Mouse (Mus musculus) embryonic facial prominence, embryonic 14.5 days (tissue): ENCODE measurements around the gene 2410004P03Rik. TPM values are rescaled to one million over a fixed set of nuclear protein-coding genes. Genes with fewer than 3 reads are reported as not detected.

Experiments
- ATAC-seq: fragments of 200-750 bp; cut with Nextera tagmentation; 2 replicates; pipeline ENCODE4 v1.8.0; 2017; ENCODE audit warnings: low read depth, moderate number of reproducible peaks, moderate TSS enrichment
- DNase-seq: peaks from one replicate; pipeline ENCODE4 v3.0.0-alpha.2; 2015; ENCODE audit warnings: low spot score
- H3K27ac ChIP-seq: fragments of 300-500 bp; sonication (generic); replicated peaks from 2 replicates; pipeline ENCODE4 v1.5.1; 2014; ENCODE audit warnings: low read depth, mild to moderate bottlenecking, low read length, moderate library complexity
- H3K27me3 ChIP-seq: fragments of 300-500 bp; sonication (generic); replicated peaks from 2 replicates; pipeline ENCODE4 v1.6.1; 2014; ENCODE audit warnings: low read length; ENCODE audit not compliant: control insufficient read depth, insufficient read depth
- H3K36me3 ChIP-seq: fragments of 300-500 bp; sonication (generic); 2 replicates; pipeline ENCODE4 v1.6.1; 2014; ENCODE audit warnings: low read length, mixed read lengths; ENCODE audit not compliant: control insufficient read depth, insufficient read depth
- H3K4me1 ChIP-seq: fragments of 300-500 bp; sonication (generic); 2 replicates; pipeline ENCODE4 v1.6.1; 2014; ENCODE audit warnings: antibody characterized with exemption, low read length; ENCODE audit not compliant: control insufficient read depth, insufficient read depth
- H3K4me2 ChIP-seq: fragments of 300-500 bp; sonication (generic); 2 replicates; pipeline ENCODE4 v1.6.1; 2014; ENCODE audit warnings: low read depth, mild to moderate bottlenecking, low read length, moderate library complexity, mixed read lengths
- H3K4me3 ChIP-seq: fragments of 300-500 bp; sonication (generic); 2 replicates; pipeline ENCODE4 v1.5.1; 2014; ENCODE audit warnings: low read depth, mild to moderate bottlenecking, low read length
- H3K9ac ChIP-seq: fragments of 300-500 bp; sonication (generic); 2 replicates; pipeline ENCODE4 v1.6.1; 2014; ENCODE audit warnings: low read depth, mild to moderate bottlenecking, low read length, moderate library complexity, mixed read lengths
- H3K9me3 ChIP-seq: fragments of 300-500 bp; sonication (generic); 2 replicates; pipeline ENCODE4 v1.6.1; 2016; ENCODE audit warnings: low read length; ENCODE audit not compliant: control insufficient read depth
- WGBS: fragments of 180-500 bp; shearing (Covaris S2); extraction: QIAGEN DNeasy Blood & Tissue Kit; methylation state at CpG from one replicate; pipeline ENCODE4 v1.1.7; 2014; 5-methylcytosine and 5-hydroxymethylcytosine counted together
- polyA plus RNA-seq: library from polyadenylated mRNA; unstranded; fragments of >200 nt; fragmentation: Nextera tagmentation; extraction: Ambion mirVana; gene quantifications from 2 replicates; pipeline ENCODE4 v1.2.1, GENCODE M21; 2014

Gene 2410004P03Rik
- polyA plus RNA-seq, 1 experiment from 2014 or later = 3.8 TPM

DNA sequence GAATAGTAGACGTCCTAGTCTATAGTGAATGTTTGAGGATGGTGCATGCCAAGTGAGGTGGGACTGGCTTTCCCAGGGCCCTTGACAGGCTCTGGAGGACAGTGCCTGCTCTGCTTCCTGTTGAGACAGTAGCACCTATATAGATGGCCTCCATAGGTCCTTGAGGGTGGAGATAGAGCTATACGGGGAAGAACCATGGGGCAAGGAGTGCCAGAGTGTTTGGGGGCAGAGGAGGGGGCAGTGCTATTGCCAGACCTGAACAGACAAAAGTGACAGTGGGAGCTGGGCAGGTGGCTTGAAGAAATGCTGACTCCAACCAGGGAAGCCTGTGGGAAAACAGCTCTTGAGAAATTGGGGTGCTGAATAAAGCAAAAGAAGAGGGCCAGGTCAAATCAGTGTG is 17.2 kb downstream of the 2410004P03Rik start:
- Histone ChIP-seq H3K4me1 (peaks cover 7% of the 10 kb centered on the region), H3K27ac (no peak overlapping the region), H3K4me2 (no peak overlapping the region), H3K9me3 (no peaks in the 10 kb centered on the region), H3K4me3 (no peak overlapping the region), H3K27me3 (no peaks in the 10 kb centered on the region), H3K36me3 (peaks cover 16% of the 10 kb centered on the region; the same call in 1 of the 2 replicates), H3K9ac (no peak overlapping the region)
- 86% methylated on average over 2 of the region's 2 CpGs for WGBS
- no peak for DNase-seq
- no peak for ATAC-seq

- H3K4me2 ChIP-seq = no peak overlapping the region
- H3K4me1 ChIP-seq = no peaks in the 10 kb centered on the region
- peaks cover 16% of the 10 kb centered on the region; the same call in 1 of the 2 replicates for H3K36me3 ChIP-seq
- no peak overlapping the region for H3K27ac ChIP-seq
- no peak overlapping the region for H3K9ac ChIP-seq
- ATAC-seq (no peak), DNase-seq (no peak)
- WGBS = 86% methylated on average over 2 of the region's 2 CpGs
- no peak overlapping the region for H3K4me3 ChIP-seq
- no peaks in the 10 kb centered on the region for H3K9me3 ChIP-seq
- no peaks in the 10 kb centered on the region for H3K27me3 ChIP-seq
These were observed 19.2 kb downstream of the 2410004P03Rik start for GRCm38 (mm10) chr12:16992355-16992754.

- Histone ChIP-seq H3K4me3 (no peak overlapping the region), H3K27ac (no peak overlapping the region), H3K27me3 (no peaks in the 10 kb centered on the region), H3K4me1 (no peaks in the 10 kb centered on the region), H3K4me2 (no peak overlapping the region), H3K9ac (no peak overlapping the region), H3K36me3 (peaks cover 20% of the 10 kb centered on the region; the same call in 1 of the 2 replicates), H3K9me3 (no peaks in the 10 kb centered on the region)
- ATAC-seq = no peak
- DNase-seq = no peak
- WGBS = 79% methylated on average over 2 of the region's 2 CpGs
These were observed 20.2 kb downstream of the 2410004P03Rik start for GRCm38 (mm10) chr12:16991376-16991775.

DNA sequence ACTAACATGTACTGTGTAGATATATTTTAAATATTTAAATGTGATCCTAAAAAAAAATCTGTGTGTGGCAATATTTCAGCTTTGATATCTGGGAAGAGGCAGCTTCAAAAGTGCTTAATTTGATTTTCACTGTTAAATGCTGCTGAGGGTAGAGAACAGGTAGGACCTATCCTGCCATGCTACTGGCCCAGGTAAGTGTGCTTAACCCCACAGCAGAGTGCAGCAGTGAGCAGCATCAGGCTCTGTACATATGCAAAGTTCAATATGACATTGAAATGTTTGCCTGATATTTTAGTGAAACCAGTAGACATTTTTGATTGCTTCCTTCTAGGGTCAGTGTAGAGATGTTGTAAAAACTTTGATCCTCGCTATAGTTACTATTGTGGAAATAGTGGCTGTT is 25.7 kb downstream of the 2410004P03Rik start:
- H3K4me3 ChIP-seq = no peak overlapping the region
- H3K36me3 ChIP-seq = peaks cover 33% of the 10 kb centered on the region
- H3K4me1 ChIP-seq = no peaks in the 10 kb centered on the region
- ATAC-seq = no peak
- H3K27me3 ChIP-seq = no peaks in the 10 kb centered on the region
- no peak for DNase-seq
- H3K27ac ChIP-seq = no peak overlapping the region
- no peak overlapping the region for H3K9ac ChIP-seq
- H3K9me3 ChIP-seq = no peaks in the 10 kb centered on the region
- WGBS = 93% methylated on average over 1 of the region's 1 CpGs
- no peak overlapping the region for H3K4me2 ChIP-seq

GRCm38 (mm10) chr12:16977120-16977519 is 34.4 kb downstream of the 2410004P03Rik start:
- H3K27me3 ChIP-seq = no peaks in the 10 kb centered on the region
- no peak for DNase-seq
- no peaks in the 10 kb centered on the region for H3K9me3 ChIP-seq
- ATAC-seq = no peak
- H3K4me2 ChIP-seq = no peak overlapping the region
- H3K27ac ChIP-seq = no peak overlapping the region
- H3K4me1 ChIP-seq = no peaks in the 10 kb centered on the region
- H3K9ac ChIP-seq = no peak overlapping the region
- H3K4me3 ChIP-seq = no peak overlapping the region
- peaks cover 90% of the 10 kb centered on the region for H3K36me3 ChIP-seq

- no peaks in the 10 kb centered on the region for H3K9me3 ChIP-seq
- no peak overlapping the region for H3K9ac ChIP-seq
- H3K36me3 ChIP-seq = peaks cover 71% of the 10 kb centered on the region
- 96% methylated on average over 2 of the region's 2 CpGs for WGBS
- ATAC-seq (no peak), DNase-seq (no peak)
- H3K4me1 ChIP-seq = no peaks in the 10 kb centered on the region
- H3K4me2 ChIP-seq = no peak overlapping the region
- H3K4me3 ChIP-seq = no peak overlapping the region
- no peaks in the 10 kb centered on the region for H3K27me3 ChIP-seq
- H3K27ac ChIP-seq = no peak overlapping the region
These were observed 44.7 kb downstream of the 2410004P03Rik start for GRCm38 (mm10) chr12:16966811-16967210.

DNA sequence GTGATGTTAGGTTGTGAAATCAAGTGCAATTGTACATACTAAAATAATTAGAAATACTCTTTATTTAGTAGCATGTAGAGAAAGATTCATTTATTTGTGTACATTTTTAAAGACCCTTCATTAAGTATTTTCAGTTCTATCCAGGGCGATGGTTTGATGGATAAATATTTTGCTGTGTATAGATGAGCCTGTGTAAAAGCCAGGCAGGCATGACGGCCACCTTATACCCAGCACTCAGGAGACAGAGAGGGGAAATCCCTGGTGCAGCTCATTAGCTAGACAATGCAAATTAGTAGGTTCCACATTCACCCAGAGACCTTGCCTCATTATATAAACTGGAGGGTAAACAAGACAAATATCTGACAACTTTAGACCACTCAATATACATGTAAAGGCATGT is 48.2 kb downstream of the 2410004P03Rik start:
- H3K9me3 ChIP-seq = no peaks in the 10 kb centered on the region
- H3K9ac ChIP-seq = no peak overlapping the region
- DNase-seq = no peak
- WGBS = 81% methylated on average over 2 of the region's 2 CpGs
- H3K4me1 ChIP-seq = no peaks in the 10 kb centered on the region
- no peak overlapping the region for H3K4me2 ChIP-seq
- H3K27ac ChIP-seq = no peak overlapping the region
- no peak overlapping the region for H3K4me3 ChIP-seq
- ATAC-seq = no peak; the same call in 1 of the 2 replicates
- no peaks in the 10 kb centered on the region for H3K27me3 ChIP-seq
- peaks cover 72% of the 10 kb centered on the region for H3K36me3 ChIP-seq

- 62% methylated on average over 1 of the region's 1 CpGs for WGBS
- ATAC-seq = no peak
- no peak overlapping the region for H3K4me3 ChIP-seq
- H3K27ac ChIP-seq = no peak overlapping the region
- no peaks in the 10 kb centered on the region for H3K27me3 ChIP-seq
- H3K4me1 ChIP-seq = no peaks in the 10 kb centered on the region
- no peak overlapping the region for H3K9ac ChIP-seq
- H3K9me3 ChIP-seq = no peaks in the 10 kb centered on the region
- no peak overlapping the region for H3K4me2 ChIP-seq
- peaks cover 71% of the 10 kb centered on the region for H3K36me3 ChIP-seq
- peak; percentile 8 for DNase-seq
These were observed 52.7 kb downstream of the 2410004P03Rik start for GRCm38 (mm10) chr12:16958851-16959250.
